Mouse (Mus musculus) hindlimb bud, embryonic 11.5 days (tissue): ENCODE results near the gene Gpalpp1.

ENCODE experiments used
- DNase-seq: peaks from one replicate; pipeline ENCODE4 v3.0.0-alpha.2; 2012; ENCODE audit warnings: low read depth, low spot score; ENCODE audit errors: extremely low spot score

Gene Gpalpp1

DNA sequence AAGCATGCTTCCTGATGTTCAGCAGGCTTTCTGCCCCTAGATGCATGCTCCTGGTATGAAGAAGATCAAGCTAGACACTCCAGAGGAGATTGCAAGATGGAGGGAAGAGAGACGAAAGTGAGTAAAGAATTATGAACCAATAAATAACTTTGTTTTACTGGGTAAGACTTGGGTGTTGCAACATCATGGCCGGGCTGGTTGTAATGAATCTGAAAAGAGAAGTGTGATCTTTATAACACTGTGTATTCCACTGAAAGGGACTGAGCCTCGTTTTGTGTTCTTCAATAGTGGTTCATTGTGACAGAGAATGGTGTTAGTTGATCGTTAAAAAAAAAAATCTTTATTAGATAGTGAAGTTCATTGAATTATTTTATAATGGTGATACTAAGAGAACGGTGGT lies 5.2 kb upstream of the Gpalpp1 start:
- DNase-seq, result no peak

DNA sequence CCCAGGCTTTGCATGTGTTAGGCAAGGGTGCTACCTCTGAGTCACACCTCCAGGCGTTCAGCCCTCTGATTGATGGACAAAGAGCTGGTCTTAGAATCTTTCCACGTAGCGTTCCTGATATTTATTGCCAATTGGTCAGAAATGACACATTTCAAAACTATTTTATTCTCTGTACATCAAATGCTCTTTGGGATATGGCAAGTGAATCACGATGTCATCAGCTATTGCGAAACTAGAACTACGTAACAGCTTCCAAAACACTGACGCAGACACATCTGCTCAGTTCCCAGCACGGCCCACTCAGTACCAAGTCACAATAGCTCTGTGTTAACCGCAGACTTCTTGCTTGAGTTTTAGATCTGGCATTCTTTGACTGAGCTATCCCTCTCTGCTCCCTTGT lies 11.0 kb downstream of the Gpalpp1 start:
- no peak for DNase-seq

DNA sequence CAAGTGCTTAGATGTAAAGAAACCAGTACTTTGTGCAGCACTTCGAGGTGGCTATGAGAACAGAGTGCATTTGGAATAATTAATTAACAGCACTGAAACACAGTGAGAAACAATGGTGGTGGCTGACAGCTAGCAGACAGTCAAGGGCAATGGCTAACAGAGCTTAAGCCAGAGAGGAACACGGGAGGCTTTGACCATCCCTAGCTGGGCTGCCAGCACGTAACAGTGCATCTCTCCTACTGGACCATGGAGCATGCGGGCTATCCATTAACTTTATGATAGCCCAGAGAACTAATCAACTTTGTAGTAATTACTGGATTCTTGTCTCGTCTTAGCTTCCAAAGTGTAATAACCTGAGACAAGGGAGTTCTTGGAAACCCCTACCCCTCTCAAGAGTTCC lies 12.7 kb downstream of the Gpalpp1 start:
- DNase-seq, result no peak

DNA sequence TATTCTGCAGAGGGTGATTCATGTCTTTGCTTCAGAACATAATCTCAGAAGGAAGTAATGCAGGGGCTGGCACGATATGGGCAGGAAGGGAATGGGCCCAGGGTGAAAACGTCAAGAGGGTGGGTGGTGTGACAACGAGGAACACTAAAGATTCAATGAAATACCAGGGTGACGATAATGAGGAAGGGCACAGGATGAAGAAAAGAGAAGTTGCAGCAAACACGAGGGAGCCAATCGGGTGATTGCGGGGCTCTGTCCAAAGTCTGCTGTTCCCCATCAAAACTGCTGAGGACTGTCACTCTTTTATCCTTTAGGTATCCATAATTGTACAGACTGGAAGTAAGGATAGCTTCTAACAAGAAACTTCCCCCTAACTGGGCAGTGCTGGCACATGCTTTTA lies 13.3 kb downstream of the Gpalpp1 start:
- DNase-seq, result no peak

DNA sequence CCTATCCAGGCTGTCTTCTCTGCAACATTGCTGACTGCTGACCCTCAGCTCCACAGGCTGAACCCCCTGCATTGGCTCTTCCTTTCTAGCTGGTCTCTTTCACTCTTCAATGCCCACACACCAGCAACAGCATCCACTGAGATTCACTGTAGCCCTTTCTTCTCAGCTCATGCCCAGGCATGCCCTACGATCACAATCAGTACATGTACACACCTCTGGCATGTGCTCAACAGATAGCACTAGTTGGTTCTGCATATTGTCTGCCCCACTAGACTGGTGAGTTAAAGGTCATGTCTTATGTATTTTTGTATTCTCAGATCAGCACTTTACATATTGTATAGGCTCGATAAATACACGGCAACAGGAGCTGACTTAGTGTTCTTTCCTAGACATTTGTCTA lies 26.4 kb downstream of the Gpalpp1 start:
- no peak for DNase-seq

DNA sequence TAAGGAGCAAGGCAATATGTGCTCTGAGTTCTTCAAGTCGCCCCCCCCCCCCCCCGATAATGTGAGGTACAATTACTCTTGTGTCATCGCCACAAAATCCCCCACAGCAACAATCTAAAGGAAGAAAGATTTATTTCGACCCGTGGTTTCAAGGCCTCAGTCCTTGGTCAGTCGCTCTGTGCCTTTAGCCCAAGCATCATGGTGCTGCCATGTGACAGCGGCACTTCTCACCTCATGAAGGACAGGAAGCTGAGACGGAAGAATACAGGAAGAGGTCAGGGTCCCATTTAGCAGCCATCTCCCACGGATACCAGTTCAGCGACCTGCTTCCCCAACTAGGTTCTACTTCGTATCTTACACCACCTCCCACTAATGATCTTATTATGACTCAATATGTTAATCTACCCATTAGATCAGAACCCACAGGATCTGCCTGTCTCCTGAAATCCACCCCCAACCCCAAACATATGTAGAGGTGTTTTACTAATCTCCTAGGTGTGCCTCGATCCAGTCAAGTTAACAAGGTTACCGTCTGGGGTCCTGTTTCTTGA lies 28.4 kb downstream of the Gpalpp1 start:
- DNase-seq, result no peak

DNA sequence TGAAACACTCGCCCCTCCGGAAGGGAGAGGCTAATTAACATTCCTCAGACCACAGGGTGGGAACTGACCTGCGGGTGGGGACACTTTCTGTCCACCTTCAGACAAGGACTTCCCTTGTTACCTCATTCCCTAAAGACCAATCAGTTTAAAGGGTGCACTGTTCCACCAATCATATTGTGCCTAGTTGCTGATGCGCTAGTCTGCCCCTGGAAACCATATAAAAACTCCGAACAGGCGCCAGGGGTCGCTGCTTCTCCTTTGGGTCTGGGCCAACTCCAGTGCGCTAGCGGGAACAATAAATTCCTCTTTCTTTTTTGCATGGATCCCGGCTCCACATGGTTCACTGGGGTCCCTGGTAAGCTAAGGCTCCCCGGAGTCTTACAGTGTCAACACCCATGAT lies 29.1 kb downstream of the Gpalpp1 start:
- no peak for DNase-seq

DNA sequence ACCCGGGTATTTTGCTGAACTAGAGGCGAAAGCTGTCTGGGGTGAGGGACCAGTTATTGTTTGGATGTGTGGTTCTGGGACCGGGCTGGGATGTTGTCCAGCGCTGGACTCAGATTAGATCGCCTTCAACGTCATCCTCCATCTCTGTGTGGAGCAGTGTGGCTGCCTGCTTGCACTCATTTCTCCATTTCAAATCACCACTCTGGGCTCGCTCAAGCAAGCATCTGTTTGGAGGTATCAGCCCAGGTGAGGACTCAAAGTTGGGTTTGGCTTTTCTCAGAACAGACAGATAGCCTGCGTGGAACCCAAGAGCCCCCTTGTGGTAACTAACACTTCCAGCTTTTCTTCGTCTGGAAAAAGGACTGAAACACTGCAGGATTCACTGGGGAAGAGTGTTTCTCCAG lies 33.5 kb downstream of the Gpalpp1 start:
- DNase-seq, result peak; percentile 44

DNA sequence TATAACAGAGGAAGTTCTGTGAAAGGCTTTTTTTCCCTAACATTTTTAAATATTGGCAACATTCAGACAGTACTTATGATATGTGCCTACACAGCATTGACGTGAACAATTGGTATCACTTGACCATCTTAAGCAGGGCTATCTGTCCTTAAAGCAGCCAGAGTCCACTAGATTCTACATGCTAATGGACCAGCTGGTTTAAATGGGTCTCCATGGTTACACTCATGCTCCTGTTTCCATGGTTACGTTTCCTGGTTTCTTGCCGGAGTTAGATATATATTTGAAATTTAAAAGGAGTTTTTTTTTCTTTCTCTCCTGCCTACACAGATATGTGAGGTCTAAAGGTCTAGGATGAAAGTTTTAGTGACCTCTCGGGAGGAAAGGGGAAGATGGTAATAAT lies 34.0 kb downstream of the Gpalpp1 start:
- DNase-seq, result no peak

DNA sequence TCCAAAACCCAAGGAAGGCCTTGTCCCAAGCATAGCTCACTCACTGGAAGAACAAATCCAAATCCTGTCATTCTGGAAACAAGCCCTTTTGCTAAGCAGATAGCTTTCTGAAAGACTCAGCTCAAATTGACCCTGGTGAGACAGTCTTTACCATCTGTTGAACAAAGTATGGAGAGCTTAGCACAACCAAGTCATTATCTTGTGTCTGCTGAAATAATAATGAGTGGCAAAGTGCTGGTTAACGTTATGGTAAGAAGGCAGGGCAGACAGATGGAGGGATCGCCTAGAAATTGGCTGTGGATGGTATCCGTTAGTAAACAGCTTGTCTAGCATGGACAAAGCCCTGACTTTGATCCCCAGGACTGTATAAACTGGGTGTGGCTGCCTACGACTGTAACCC lies 34.8 kb downstream of the Gpalpp1 start:
- no peak for DNase-seq

DNA sequence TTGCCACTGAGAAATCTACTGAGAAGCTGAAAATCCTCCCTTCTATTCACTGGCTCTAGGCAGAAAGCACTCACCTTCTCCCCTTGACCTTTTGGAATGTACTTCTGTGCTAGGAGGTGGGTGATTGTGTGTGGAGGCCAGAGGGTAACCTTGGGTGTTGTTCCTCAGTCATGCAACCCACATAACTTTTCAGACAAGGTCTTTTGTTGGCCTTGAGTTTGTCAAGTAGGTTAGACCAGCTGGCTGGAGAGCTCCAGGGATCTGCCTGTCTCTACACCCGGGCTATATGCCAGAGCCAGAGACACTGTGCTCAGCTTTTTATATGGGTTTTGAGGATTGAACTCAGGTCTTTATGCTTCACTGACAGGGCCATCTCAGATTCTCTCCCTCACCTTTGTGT lies 36.4 kb downstream of the Gpalpp1 start:
- no peak for DNase-seq

DNA sequence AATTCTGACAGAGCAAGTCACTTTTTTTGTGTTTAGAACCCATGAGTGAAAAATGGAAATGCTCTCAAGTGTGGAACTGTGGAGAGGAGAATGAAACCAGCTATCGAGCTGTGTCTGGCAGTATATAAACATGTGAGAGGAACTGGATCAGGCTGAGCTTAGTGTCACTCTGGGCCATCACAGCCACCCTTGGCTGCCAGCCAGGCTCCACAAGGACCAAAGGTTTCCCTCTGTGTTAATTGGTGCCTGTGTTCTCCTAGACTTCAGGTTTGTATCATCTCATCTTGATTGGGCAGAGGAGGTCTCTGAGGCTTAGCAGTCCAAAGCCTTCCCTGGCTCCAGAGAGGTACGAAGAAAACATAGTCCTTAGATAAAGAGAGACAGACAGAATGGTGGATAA lies 37.9 kb downstream of the Gpalpp1 start:
- DNase-seq, result no peak

DNA sequence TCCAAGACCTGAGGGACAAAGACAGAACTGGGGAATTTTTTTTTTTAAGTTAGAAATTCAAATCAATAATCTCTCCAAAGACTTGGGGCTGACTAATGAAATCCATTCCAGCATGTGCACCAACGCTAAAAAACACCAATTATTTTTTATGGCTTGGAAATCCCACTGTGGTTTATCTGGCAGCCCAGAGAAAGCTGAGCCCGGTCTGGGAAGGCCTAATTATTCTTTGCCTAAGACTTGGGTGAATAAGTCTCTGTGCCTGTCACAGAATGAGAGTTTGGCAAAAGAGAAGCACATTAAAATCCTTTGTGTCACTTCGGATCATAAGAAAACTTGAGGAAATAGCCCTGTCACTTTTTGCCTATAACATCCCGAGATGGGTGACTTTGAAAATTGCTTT lies 41.3 kb downstream of the Gpalpp1 start:
- peak; percentile 58 for DNase-seq

DNA sequence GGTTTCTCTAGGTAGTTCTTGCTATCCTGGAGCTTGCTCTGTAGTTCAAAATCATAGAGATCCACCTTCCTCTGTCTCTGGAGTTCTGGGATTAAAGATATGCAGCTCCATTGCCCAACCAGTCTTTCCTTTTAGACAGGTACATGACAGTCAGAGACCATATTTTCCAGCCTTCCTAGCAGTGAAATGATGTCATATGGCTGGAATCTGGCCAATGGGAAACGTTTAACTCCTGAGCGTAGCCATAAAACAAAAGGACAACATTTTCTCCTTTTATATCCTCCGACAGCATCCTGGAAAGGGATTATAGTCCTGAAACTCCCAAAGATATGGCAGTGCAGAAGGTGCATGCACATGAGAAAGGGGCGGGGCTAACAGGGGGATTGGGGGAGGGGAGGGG lies 42.3 kb downstream of the Gpalpp1 start:
- DNase-seq, result no peak

DNA sequence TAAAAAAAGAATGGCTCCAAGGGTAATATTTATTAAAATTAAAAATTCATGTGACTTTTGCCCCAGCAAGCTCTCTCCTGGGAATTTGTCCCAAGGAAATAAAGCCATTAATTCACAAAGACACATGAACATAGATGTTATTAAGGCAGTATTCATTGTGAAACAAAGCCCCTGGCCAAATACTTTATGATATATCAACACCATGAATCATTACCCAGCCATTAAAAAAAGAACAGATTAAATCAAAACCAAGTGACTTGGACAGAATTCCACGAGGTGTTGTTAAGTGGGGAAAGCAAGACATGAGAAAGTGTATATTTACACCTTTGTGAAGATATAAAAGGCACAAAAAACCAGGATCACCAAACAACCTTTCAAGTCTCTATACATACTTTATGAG lies 43.3 kb downstream of the Gpalpp1 start:
- peak; percentile 54 for DNase-seq

DNA sequence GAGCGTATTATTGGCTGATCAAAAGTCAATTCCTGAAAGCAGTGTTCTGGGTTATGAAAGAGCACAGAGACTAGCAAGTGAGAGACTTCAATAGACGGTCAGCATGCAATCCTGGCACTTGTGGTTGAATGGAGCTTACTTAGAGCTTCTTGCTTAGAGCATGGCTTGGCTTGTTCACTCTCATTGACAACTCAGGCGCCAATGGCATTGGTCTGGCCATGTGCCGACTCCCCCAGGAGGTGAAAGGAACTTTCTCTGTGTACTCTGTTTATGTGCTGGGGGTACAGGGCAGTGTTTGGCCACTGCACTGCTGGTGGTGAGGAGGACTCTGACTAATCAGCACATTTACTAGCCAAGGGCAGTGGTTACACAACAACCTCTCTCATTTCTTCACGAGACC lies 51.1 kb downstream of the Gpalpp1 start:
- no peak for DNase-seq

DNA sequence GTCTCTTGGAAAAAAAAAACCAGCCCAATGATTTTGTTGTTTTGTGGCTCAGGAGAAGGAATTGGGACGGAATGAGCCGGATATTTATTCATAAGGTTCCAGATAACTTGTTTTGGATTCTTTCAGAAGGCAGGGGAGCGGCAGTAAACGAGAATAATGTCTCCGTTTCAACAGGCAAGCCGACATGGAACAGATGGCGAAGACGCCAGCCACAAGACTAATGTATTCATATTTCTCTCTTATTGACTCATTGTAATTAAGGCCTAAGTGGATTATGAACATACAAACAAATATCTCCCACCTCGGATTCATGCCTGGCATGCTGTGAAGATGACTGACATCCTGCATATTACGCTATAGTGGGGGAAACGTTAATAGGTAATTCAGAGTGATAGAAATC lies 56.8 kb downstream of the Gpalpp1 start:
- no peak for DNase-seq

DNA sequence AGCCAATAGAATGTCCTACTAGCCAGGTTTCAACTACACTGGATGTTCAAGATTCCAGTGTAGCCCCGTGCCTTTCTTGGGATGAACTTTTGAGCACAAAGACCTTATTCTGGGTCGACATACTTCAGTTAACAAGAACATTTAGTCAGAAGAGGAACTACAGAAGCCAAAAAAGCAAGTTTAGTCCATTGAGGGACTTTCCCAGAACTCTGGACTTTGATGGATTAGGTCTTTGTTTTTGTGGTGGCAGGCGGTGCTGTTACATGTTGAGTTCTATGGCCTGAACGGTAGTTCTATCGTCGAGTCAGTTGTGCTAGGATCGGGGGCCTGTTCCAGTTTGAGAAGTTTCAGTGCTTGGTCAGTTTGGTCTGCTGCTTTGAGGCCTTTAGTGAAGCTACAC lies 58.6 kb downstream of the Gpalpp1 start:
- DNase-seq, result no peak

DNA sequence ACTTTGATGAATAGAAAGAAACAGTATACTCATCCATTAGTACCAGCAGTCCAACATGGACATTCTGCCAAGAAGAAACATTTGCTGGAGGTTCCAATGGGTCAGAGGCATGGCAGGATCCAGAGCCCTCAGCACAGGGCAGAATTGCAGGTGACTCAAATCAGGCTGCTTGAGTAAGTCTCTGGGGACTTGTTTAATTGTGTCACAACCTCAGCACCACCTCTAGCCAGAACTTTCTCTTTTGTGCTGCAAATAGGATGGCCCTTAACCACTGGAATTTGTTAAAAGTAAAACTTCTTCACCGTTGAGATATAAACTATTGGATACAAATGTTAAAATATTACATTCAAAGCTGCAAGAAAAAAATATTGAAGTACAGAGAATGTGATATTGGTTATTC lies 64.8 kb downstream of the Gpalpp1 start:
- DNase-seq, result no peak

DNA sequence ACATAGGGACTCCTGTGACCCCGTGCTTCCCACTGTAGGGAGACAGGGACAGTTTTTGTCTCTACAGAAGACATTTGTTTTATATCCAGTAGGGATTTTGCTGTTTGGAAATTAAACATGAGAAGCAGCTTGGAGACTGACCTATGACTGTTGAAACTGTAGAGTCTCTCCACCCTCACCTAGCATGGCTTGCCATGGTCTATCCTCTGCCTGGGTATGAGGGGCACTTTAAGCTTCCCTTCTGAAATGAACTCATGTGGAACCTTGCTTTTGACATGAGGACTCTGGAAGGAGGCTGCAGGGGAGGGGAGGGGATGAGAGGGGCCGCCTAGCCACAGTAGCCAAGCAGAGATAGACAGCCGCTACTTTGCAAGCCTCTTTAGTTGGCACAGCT lies 66.4 kb downstream of the Gpalpp1 start:
- DNase-seq, result no peak

DNA sequence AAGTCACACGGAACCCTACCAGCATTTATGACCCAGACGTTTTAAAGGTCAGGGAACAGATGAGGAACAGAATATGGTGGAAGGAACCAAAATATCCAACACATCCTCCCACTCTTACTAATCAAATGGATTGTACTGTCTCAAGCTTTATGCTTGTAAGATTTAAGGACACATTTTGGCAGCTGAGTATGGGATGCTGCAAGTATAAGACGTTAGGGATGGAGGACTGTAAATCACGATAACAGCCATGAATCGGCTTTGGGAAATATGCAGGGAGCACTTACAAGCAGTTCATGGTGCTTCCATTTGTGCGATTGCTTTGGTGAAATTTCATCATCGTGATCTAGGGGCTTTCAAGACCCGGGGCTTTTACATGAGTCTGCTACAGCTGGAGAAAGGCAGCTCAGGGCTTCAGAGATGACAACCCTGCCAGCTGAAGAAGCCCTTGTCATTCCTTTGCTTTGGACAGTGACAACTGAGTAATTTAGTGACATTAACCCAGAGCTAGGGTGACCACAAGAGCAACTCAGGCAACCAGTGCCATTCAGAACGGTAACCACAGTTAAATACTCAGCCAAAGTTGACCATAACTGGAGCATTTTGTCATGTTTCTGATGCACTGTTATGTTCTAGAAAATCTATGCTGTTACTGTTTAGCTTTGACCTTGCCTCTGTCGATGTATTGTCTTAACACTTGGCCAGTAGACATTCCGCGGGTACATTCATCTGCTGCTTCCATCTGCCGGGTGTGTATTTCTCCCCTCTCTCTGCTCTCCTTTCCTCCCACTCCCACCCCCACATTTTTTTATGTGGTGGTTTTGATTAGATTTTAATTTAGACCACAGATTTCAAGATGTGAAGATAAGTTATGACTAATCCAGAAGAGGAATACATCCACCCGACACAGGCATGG lies 67.1 kb downstream of the Gpalpp1 start:
- DNase-seq, result no peak
